Mouse (Mus musculus) cerebellum, adult 8-10 months (tissue): ENCODE results near the gene Gm13089.
"Not testable (repeated sequence)": the region's sequence is repeated elsewhere in the genome, so short reads cannot be mapped to it uniquely, and the experiment has no call there.

Source experiments
- DNase-seq: peaks from one replicate; pipeline ENCODE4 v3.0.0; 2022

Gm13089 gene

GRCm38 (mm10) chr4:143702611-143703010 is at the start of gene Gm13089:
Gm13089 (minus strand) TSS chr4:143702711.
- DNase-seq, result no peak

GRCm38 (mm10) chr4:143719155-143719554 is 16.6 kb upstream of the Gm13089 start, which contains the start of gene Gm13078:
Gm13078 (plus strand) TSS chr4:143719455.
- no peak for DNase-seq

- DNase-seq, result not testable (repeated sequence)
These were observed 45.4 kb downstream of the Gm13089 start, which contains the start of gene Gm13088 for GRCm38 (mm10) chr4:143657146-143657545. Gm13088 (minus strand) TSS chr4:143657246.
